Mouse (Mus musculus): ENCODE results near the gene Polr3k. TPM values are rescaled to one million over a fixed set of nuclear protein-coding genes. Genes with fewer than 3 reads are reported as not detected.

Polr3k gene
- total RNA-seq (2015) (34.7 and 38.3 TPM in 2 replicates), total RNA-seq (2017) (30.3 and 31.9 TPM in 2 replicates)

- ATAC-seq (replicated peaks; ENCODE audit: poor library complexity) = peak; percentile 94
Observed at GRCm38 (mm10) chr2:181863791-181864535, at the start of gene Polr3k. Gene Polr3k (plus strand): TSS chr2:181864337.

- ATAC-seq (replicated peaks; ENCODE audit: poor library complexity) = peak; percentile 66
Observed at GRCm38 (mm10) chr2:181829032-181829650, 35.0 kb upstream of the Polr3k start.

GRCm38 (mm10) chr2:181832745-181833144 lies 31.4 kb upstream of the Polr3k start:
- no peak for ATAC-seq (replicated peaks; ENCODE audit: poor library complexity)

GRCm38 (mm10) chr2:181837372-181838292 lies 26.5 kb upstream of the Polr3k start, which contains the start of gene Pcmtd2:
Gene Pcmtd2 (plus strand): TSS chr2:181837854.
- peak; percentile 95 for ATAC-seq (replicated peaks; ENCODE audit: poor library complexity)

- ATAC-seq (replicated peaks; ENCODE audit: poor library complexity) = 0 out of 2 replicates have a peak, but pooled peaks have one; percentile 10
Observed at GRCm38 (mm10) chr2:181838293-181838680, 25.9 kb upstream of the Polr3k start.

- ATAC-seq (replicated peaks; ENCODE audit: poor library complexity) = no peak
Observed at GRCm38 (mm10) chr2:181845709-181846394, 18.3 kb upstream of the Polr3k start.

GRCm38 (mm10) chr2:181864536-181864860 lies 361 bp downstream of the Polr3k start:
- ATAC-seq (replicated peaks; ENCODE audit: poor library complexity) = 0 out of 2 replicates have a peak, but pooled peaks have one; percentile 0

- peak; percentile 45 for ATAC-seq (replicated peaks; ENCODE audit: poor library complexity)
Observed at GRCm38 (mm10) chr2:181866931-181867330, 2.8 kb downstream of the Polr3k start.

- ATAC-seq (replicated peaks; ENCODE audit: poor library complexity) = no peak
Observed at GRCm38 (mm10) chr2:181871039-181871438, 6.9 kb downstream of the Polr3k start.

- ATAC-seq (replicated peaks; ENCODE audit: poor library complexity) = no peak
Observed at GRCm38 (mm10) chr2:181878903-181879302, 14.8 kb downstream of the Polr3k start.

- no peak for ATAC-seq (replicated peaks; ENCODE audit: poor library complexity)
Observed at GRCm38 (mm10) chr2:181883022-181883749, 19.0 kb downstream of the Polr3k start.

GRCm38 (mm10) chr2:181917861-181918260 lies 53.7 kb downstream of the Polr3k start:
- no peak for ATAC-seq (replicated peaks; ENCODE audit: poor library complexity)

- ATAC-seq (replicated peaks; ENCODE audit: poor library complexity) = peak; percentile 84
Observed at GRCm38 (mm10) chr2:181918501-181918900, 54.4 kb downstream of the Polr3k start.

Other genes with a start within 250 kb of the Polr3k start
- not detected in 2 replicates for gene Gm29797, start 207.3 kb upstream of the Polr3k start, total RNA-seq (2015)
- gene Gm29797, start 207.3 kb upstream of the Polr3k start, total RNA-seq (2017) = not detected in 2 replicates
- not detected in 2 replicates for gene Sox18, start 192.7 kb upstream of the Polr3k start, total RNA-seq (2015)
- not detected in 2 replicates for gene Sox18, start 192.7 kb upstream of the Polr3k start, total RNA-seq (2017)
- gene Tcea2, start 184.0 kb upstream of the Polr3k start, total RNA-seq (2015) = 21.5 and 22.3 TPM in 2 replicates
- gene Tcea2, start 184.0 kb upstream of the Polr3k start, total RNA-seq (2017) = 8.7 and 9.8 TPM in 2 replicates
- 330 and 337 TPM in 2 replicates for gene Rgs19, start 170.4 kb upstream of the Polr3k start, total RNA-seq (2015)
- gene Rgs19, start 170.4 kb upstream of the Polr3k start, total RNA-seq (2017) = 81.1 and 100 TPM in 2 replicates
- not detected in 2 replicates for gene Lkaaear1, start 165.9 kb upstream of the Polr3k start, total RNA-seq (2015)
- gene Lkaaear1, start 165.9 kb upstream of the Polr3k start, total RNA-seq (2017) = not detected in 2 replicates
- gene Oprl1, start 149.3 kb upstream of the Polr3k start, total RNA-seq (2015) = not detected in 2 replicates
- gene Oprl1, start 149.3 kb upstream of the Polr3k start, total RNA-seq (2017) = not detected in 2 replicates
- not detected in 2 replicates for gene Myt1, start 101.0 kb upstream of the Polr3k start, total RNA-seq (2015)
- gene Myt1, start 101.0 kb upstream of the Polr3k start, total RNA-seq (2017) = not detected in 2 replicates
- 14.1 and 14.6 TPM in 2 replicates for gene Pcmtd2, start 26.5 kb upstream of the Polr3k start, total RNA-seq (2015)
- 15.5 and 22.2 TPM in 2 replicates for gene Pcmtd2, start 26.5 kb upstream of the Polr3k start, total RNA-seq (2017)
- not detected in 2 replicates for gene Gm14496, start 126.8 kb downstream of the Polr3k start, total RNA-seq (2015)
- gene Gm14496, start 126.8 kb downstream of the Polr3k start, total RNA-seq (2017) = not detected in 2 replicates

Measured in megakaryocyte progenitor cell, adult 5-6 weeks (primary cell).